Mouse (Mus musculus): ENCODE measurements at regions not wholly inside any gene's neighbourhood (a gene's known extent, or its start where the extent isn't known, plus 50 kb on each side); places are given as distances from the start of the nearest gene placed in this dataset.
A peak's percentile ranks its signal among the peaks of the same experiment; 100 is the strongest.
"Not testable (repeated sequence)": the region's sequence is repeated elsewhere in the genome, so short reads cannot be mapped to it uniquely, and the experiment has no call there.

- Histone ChIP-seq H3K4me2 (ENCODE audit: low read depth, low read length) (no peak overlapping the region), H3K4me3 (ENCODE audit: low read length) (no peak overlapping the region), H3K9ac (ENCODE audit: low read depth, low read length) (no peak overlapping the region), H3K27ac (ENCODE audit: low read length) (no peak overlapping the region), H3K4me1 (ENCODE audit: control insufficient read depth, insufficient read depth, low read length) (no peaks in the 10 kb centered on the region), H3K36me3 (ENCODE audit: control insufficient read depth, insufficient read depth, low read length) (no peaks in the 10 kb centered on the region), H3K9me3 (ENCODE audit: control insufficient read depth, low read length) (no peaks in the 10 kb centered on the region), H3K27me3 (replicated peaks; ENCODE audit: control insufficient read depth, insufficient read depth, low read length) (no peaks in the 10 kb centered on the region)
- no peak for ATAC-seq
- 75% methylated on average over 12 of the region's 12 CpGs for WGBS
Measured at GRCm38 (mm10) chr6:143464907-143465537, 298.0 kb downstream of the Etnk1 start.

- not testable (repeated sequence) for ATAC-seq; H3K9me3 ChIP-seq (ENCODE audit: control insufficient read depth, low read length); H3K4me2 ChIP-seq (ENCODE audit: low read depth, low read length); H3K27me3 ChIP-seq (replicated peaks; ENCODE audit: control insufficient read depth, insufficient read depth, low read length); H3K4me3 ChIP-seq (ENCODE audit: low read length); H3K9ac ChIP-seq (ENCODE audit: low read depth, low read length); H3K27ac ChIP-seq (ENCODE audit: low read length); H3K36me3 ChIP-seq (ENCODE audit: control insufficient read depth, insufficient read depth, low read length); H3K4me1 ChIP-seq (ENCODE audit: control insufficient read depth, insufficient read depth, low read length)
- WGBS, result 93% methylated on average over 10 of the region's 12 CpGs
Measured at GRCm38 (mm10) chr6:143472676-143473075, 305.7 kb downstream of the Etnk1 start.

- H3K4me3 ChIP-seq (ENCODE audit: low read length), result no peak overlapping the region
- no peak for ATAC-seq
- H3K27me3 ChIP-seq (replicated peaks; ENCODE audit: control insufficient read depth, insufficient read depth, low read length), result no peaks in the 10 kb centered on the region
- WGBS, result 86% methylated on average over 5 of the region's 5 CpGs
- no peaks in the 10 kb centered on the region for H3K4me1 ChIP-seq (ENCODE audit: control insufficient read depth, insufficient read depth, low read length)
- H3K9ac ChIP-seq (ENCODE audit: low read depth, low read length), result no peak overlapping the region
- H3K4me2 ChIP-seq (ENCODE audit: low read depth, low read length), result no peak overlapping the region
- no peaks in the 10 kb centered on the region for H3K36me3 ChIP-seq (ENCODE audit: control insufficient read depth, insufficient read depth, low read length)
- H3K27ac ChIP-seq (ENCODE audit: low read length), result no peak overlapping the region
- H3K9me3 ChIP-seq (ENCODE audit: control insufficient read depth, low read length), result no peaks in the 10 kb centered on the region
Measured at GRCm38 (mm10) chr6:143474396-143474795, 307.4 kb downstream of the Etnk1 start.

GRCm38 (mm10) chr6:143475296-143475695, 308.3 kb downstream of the Etnk1 start:
- Histone ChIP-seq H3K4me2 (ENCODE audit: low read depth, low read length) (no peak overlapping the region), H3K36me3 (ENCODE audit: control insufficient read depth, insufficient read depth, low read length) (no peaks in the 10 kb centered on the region), H3K9ac (ENCODE audit: low read depth, low read length) (no peak overlapping the region), H3K9me3 (ENCODE audit: control insufficient read depth, low read length) (no peaks in the 10 kb centered on the region), H3K27ac (ENCODE audit: low read length) (no peak overlapping the region), H3K4me1 (ENCODE audit: control insufficient read depth, insufficient read depth, low read length) (no peaks in the 10 kb centered on the region), H3K27me3 (replicated peaks; ENCODE audit: control insufficient read depth, insufficient read depth, low read length) (no peaks in the 10 kb centered on the region), H3K4me3 (ENCODE audit: low read length) (no peak overlapping the region)
- ATAC-seq, result peak; percentile 40; the same call in 1 of the 2 replicates
- WGBS, result 60% methylated on average over 7 of the region's 7 CpGs

- H3K4me3 ChIP-seq (ENCODE audit: low read length), result no peak overlapping the region
- H3K36me3 ChIP-seq (ENCODE audit: control insufficient read depth, insufficient read depth, low read length), result no peaks in the 10 kb centered on the region
- H3K27ac ChIP-seq (ENCODE audit: low read length), result no peak overlapping the region
- no peaks in the 10 kb centered on the region for H3K4me1 ChIP-seq (ENCODE audit: control insufficient read depth, insufficient read depth, low read length)
- 0 out of 2 replicates have a peak, but pooled peaks cover 2% of the 10 kb centered on the region for H3K9me3 ChIP-seq (ENCODE audit: control insufficient read depth, low read length)
- no peak overlapping the region for H3K9ac ChIP-seq (ENCODE audit: low read depth, low read length)
- H3K4me2 ChIP-seq (ENCODE audit: low read depth, low read length), result no peak overlapping the region
- WGBS, result 90% methylated on average over 2 of the region's 2 CpGs
- no peaks in the 10 kb centered on the region for H3K27me3 ChIP-seq (replicated peaks; ENCODE audit: control insufficient read depth, insufficient read depth, low read length)
- ATAC-seq, result no peak
Measured at GRCm38 (mm10) chr6:143477396-143477795, 310.4 kb downstream of the Etnk1 start.

GRCm38 (mm10) chr6:143479239-143479638, 312.2 kb downstream of the Etnk1 start:
- Histone ChIP-seq H3K27me3 (replicated peaks; ENCODE audit: control insufficient read depth, insufficient read depth, low read length) (no peaks in the 10 kb centered on the region), H3K4me2 (ENCODE audit: low read depth, low read length) (no peak overlapping the region), H3K9ac (ENCODE audit: low read depth, low read length) (no peak overlapping the region), H3K9me3 (ENCODE audit: control insufficient read depth, low read length) (0 out of 2 replicates have a peak, but pooled peaks cover 2% of the 10 kb centered on the region), H3K4me1 (ENCODE audit: control insufficient read depth, insufficient read depth, low read length) (no peaks in the 10 kb centered on the region), H3K36me3 (ENCODE audit: control insufficient read depth, insufficient read depth, low read length) (no peaks in the 10 kb centered on the region), H3K4me3 (ENCODE audit: low read length) (no peak overlapping the region), H3K27ac (ENCODE audit: low read length) (no peak overlapping the region)
- ATAC-seq, result no peak
- WGBS, result 56% methylated on average over 7 of the region's 7 CpGs

GRCm38 (mm10) chr6:143479701-143480388, 312.8 kb downstream of the Etnk1 start:
- H3K9me3 ChIP-seq (ENCODE audit: control insufficient read depth, low read length), result 0 out of 2 replicates have a peak, but pooled peaks cover 2% of the 10 kb centered on the region
- no peaks in the 10 kb centered on the region for H3K36me3 ChIP-seq (ENCODE audit: control insufficient read depth, insufficient read depth, low read length)
- no peaks in the 10 kb centered on the region for H3K4me1 ChIP-seq (ENCODE audit: control insufficient read depth, insufficient read depth, low read length)
- 65% methylated on average over 6 of the region's 6 CpGs for WGBS
- no peak overlapping the region for H3K4me3 ChIP-seq (ENCODE audit: low read length)
- no peak overlapping the region for H3K4me2 ChIP-seq (ENCODE audit: low read depth, low read length)
- ATAC-seq, result peak; percentile 75; the same call in 1 of the 2 replicates
- no peak overlapping the region for H3K9ac ChIP-seq (ENCODE audit: low read depth, low read length)
- no peak overlapping the region for H3K27ac ChIP-seq (ENCODE audit: low read length)
- H3K27me3 ChIP-seq (replicated peaks; ENCODE audit: control insufficient read depth, insufficient read depth, low read length), result no peaks in the 10 kb centered on the region

- Histone ChIP-seq H3K36me3 (ENCODE audit: control insufficient read depth, insufficient read depth, low read length) (no peaks in the 10 kb centered on the region), H3K4me2 (ENCODE audit: low read depth, low read length) (no peak overlapping the region), H3K9me3 (ENCODE audit: control insufficient read depth, low read length) (0 out of 2 replicates have a peak, but pooled peaks cover 2% of the 10 kb centered on the region), H3K9ac (ENCODE audit: low read depth, low read length) (no peak overlapping the region), H3K27me3 (replicated peaks; ENCODE audit: control insufficient read depth, insufficient read depth, low read length) (no peaks in the 10 kb centered on the region), H3K4me1 (ENCODE audit: control insufficient read depth, insufficient read depth, low read length) (no peaks in the 10 kb centered on the region), H3K4me3 (ENCODE audit: low read length) (no peak overlapping the region), H3K27ac (ENCODE audit: low read length) (no peak overlapping the region)
- no peak for ATAC-seq
- 89% methylated on average over 4 of the region's 4 CpGs for WGBS
Measured at GRCm38 (mm10) chr6:143482272-143482671, 315.3 kb downstream of the Etnk1 start.

GRCm38 (mm10) chr6:143482868-143483267, 315.8 kb downstream of the Etnk1 start:
- Histone ChIP-seq H3K9me3 (ENCODE audit: control insufficient read depth, low read length) (0 out of 2 replicates have a peak, but pooled peaks cover 2% of the 10 kb centered on the region), H3K4me3 (ENCODE audit: low read length) (no peak overlapping the region), H3K9ac (ENCODE audit: low read depth, low read length) (no peak overlapping the region), H3K4me2 (ENCODE audit: low read depth, low read length) (no peak overlapping the region), H3K4me1 (ENCODE audit: control insufficient read depth, insufficient read depth, low read length) (no peaks in the 10 kb centered on the region), H3K27ac (ENCODE audit: low read length) (no peak overlapping the region), H3K36me3 (ENCODE audit: control insufficient read depth, insufficient read depth, low read length) (no peaks in the 10 kb centered on the region), H3K27me3 (replicated peaks; ENCODE audit: control insufficient read depth, insufficient read depth, low read length) (no peaks in the 10 kb centered on the region)
- no peak for ATAC-seq
- WGBS, result 90% methylated on average over 6 of the region's 6 CpGs
